Mouse (Mus musculus) lung, adult 2 months (tissue): ENCODE measurements around the gene Hcn2.

Experiments
- CTCF ChIP-seq: fragments of 200-500 bp; IDR thresholded peaks from 2 replicates; pipeline ENCODE4 v1.5.1; 2011; ENCODE audit warnings: mild to moderate bottlenecking, low read length, control low read depth; ENCODE audit not compliant: insufficient read depth
- POLR2A ChIP-seq: fragments of 200-500 bp; IDR thresholded peaks from 2 replicates; pipeline ENCODE4 v1.6.1; 2011; ENCODE audit warnings: low read depth, mild to moderate bottlenecking, control low read depth, low read length, borderline replicate concordance; ENCODE audit errors: extremely low read depth

DNA sequence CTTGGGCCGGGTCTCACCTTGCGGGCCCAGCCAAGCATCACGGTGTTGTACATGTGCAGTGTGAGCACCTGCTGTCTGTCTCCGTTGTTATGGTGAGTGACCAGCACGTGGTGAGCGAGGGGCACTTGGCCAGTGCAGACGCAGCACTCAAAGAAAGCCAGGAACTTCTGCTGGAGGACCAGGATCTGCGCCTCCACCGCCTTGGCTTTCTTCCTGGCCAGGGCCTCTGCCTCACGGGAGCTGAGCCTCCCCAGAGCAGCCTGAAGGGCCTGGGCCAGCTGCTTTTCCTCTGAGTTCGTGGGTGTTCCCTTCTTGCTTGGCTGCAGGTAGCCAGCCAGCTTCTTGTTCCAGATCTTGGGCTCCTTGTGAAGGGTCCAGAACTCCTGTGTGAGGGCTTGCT, 26.7 kb downstream of the Hcn2 start:
- no peak for TF ChIP-seq POLR2A
- TF ChIP-seq CTCF = no peak
